Mouse (Mus musculus) G1E (cell line): ENCODE results near the gene Azin2.

Experiments used
- CTCF ChIP-seq: IDR thresholded peaks from 2 replicates; pipeline ENCODE4 v1.5.1; 2012; ENCODE audit warnings: low read depth, low read length, inconsistent platforms, mixed read lengths
- TAL1 ChIP-seq: conservative IDR thresholded peaks from 2 replicates; pipeline ENCODE4 v1.6.1; 2012; ENCODE audit warnings: low read depth, low read length, inconsistent platforms, mixed read lengths

DNA sequence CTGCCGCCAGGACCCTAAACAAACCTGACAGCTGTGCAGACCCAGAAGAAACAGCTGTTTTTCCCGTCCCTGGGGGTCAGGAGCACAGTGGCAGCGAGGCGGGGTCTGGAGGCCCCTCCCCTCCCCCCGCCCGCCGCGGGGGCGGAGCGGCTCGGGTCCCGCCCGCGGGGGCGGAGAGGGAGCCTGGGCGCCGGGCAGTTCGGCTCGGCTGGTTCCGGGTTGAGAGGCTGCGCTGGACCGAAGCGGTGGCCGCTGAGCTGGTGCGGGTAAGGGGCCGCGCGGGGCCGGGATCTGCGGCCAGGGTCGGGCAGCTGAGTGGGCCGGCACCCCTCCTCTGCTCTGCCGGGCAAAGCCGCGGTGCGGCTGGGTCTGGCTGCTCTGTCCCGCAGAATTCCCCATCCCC, 78.9 kb downstream of the Azin2 start, which contains the start of gene Trim62:
- TF ChIP-seq CTCF: no peak
- no peak for TF ChIP-seq TAL1
